Mouse (Mus musculus): ENCODE results near the gene Tmx4. TPM values are rescaled to one million over a fixed set of nuclear protein-coding genes. Genes with fewer than 3 reads are reported as not detected.

Tmx4 gene
- polyA plus RNA-seq, 1 experiment from 2014 or later: 142 TPM

DNA sequence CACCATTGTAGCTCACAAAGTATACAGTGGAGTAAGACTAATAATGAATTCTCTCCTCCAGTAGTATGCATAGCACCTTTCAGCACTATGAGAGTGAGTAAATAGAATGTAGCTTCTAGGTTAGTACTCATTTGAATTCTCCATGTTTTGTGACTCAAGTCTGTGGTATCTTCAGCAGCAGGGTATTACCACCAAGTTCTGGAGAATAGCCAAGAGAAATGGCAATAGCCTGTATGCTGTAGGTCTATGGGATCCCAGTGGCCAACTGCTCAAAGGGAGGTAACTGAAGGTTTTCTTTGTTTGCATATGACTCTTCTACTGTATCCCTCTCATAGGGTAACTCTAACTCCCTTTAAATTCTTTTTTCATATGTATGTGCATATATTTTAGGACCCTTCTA lies 39.0 kb downstream of the Tmx4 start:
- H3K4me1 ChIP-seq (replicated peaks; ENCODE audit: control insufficient read depth, insufficient read depth, low read length): no peaks in the 10 kb centered on the region
- no peak overlapping the region for H3K4me2 ChIP-seq (replicated peaks)
- H3K9me3 ChIP-seq (ENCODE audit: control insufficient read depth, low read length): no peaks in the 10 kb centered on the region
- no peak for ATAC-seq (ENCODE audit: low FRiP score)
- peaks cover 27% of the 10 kb centered on the region for H3K36me3 ChIP-seq (replicated peaks; ENCODE audit: control insufficient read depth, insufficient read depth)
- H3K27ac ChIP-seq: no peak overlapping the region
- no peak overlapping the region for H3K9ac ChIP-seq
- H3K4me3 ChIP-seq (replicated peaks; ENCODE audit: low read length): no peak overlapping the region
- H3K27me3 ChIP-seq (ENCODE audit: control insufficient read depth, insufficient read depth, low read length): no peaks in the 10 kb centered on the region
- no peak for DNase-seq (ENCODE audit: low spot score)

DNA sequence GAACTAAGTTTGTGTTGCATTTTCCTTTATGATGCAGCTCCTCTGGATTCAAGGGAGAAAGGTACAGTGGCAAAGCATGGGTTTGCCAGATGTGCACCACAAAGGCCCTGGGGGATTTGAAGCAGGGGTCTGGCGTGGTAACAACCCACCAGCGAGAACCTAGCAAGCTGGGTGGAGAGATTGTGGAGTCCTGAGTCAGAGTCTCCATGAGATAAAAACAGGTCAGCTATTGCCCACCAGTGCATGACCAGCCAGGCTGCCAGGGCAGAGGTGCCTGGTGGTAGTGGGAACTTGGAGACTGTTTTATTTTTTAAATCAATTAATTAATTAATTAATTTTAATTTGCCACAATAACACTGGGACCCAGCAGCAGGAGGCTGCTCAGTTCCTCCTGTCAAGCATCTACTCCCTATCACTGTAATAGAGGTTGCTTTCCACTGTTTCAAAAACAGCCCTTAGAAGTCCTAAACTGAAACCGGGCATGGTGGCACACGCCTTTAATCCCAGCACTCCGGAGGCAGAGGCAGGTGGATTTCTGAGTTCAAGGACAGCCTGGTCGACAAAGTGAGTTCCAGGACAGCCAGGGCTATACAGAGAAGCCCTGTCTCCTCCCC lies 52.8 kb downstream of the Tmx4 start:
- ATAC-seq (ENCODE audit: low FRiP score) (no peak), DNase-seq (ENCODE audit: low spot score) (no peak)
- Histone ChIP-seq H3K27ac (no peak overlapping the region), H3K9me3 (ENCODE audit: control insufficient read depth, low read length) (no peaks in the 10 kb centered on the region), H3K4me3 (replicated peaks; ENCODE audit: low read length) (no peak overlapping the region), H3K4me2 (replicated peaks) (no peak overlapping the region), H3K36me3 (replicated peaks; ENCODE audit: control insufficient read depth, insufficient read depth) (peaks cover 20% of the 10 kb centered on the region; the same call in 1 of the 2 replicates), H3K27me3 (ENCODE audit: control insufficient read depth, insufficient read depth, low read length) (no peaks in the 10 kb centered on the region), H3K4me1 (replicated peaks; ENCODE audit: control insufficient read depth, insufficient read depth, low read length) (no peaks in the 10 kb centered on the region), H3K9ac (no peak overlapping the region)
- 94% methylated on average over 6 of the region's 6 CpGs for WGBS

DNA sequence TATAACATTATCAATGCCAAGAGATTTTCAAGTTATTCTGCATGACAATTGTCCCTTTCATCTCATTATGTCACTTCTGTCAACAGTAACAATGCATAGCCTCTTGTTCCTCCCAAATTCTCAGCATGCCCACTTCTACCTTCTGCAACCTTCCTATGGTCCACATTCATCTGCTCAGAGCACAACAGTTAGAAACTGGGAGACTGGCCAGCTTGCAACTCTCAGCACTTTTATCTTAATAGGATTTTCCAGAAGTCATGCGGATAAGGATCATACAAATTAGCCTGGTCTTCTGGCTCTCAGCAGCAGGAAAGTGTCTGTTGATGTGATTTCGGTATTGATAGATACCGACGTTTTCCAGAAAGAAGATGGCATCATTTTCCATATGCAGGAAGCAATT lies 58.7 kb downstream of the Tmx4 start:
- no peak overlapping the region for H3K4me2 ChIP-seq (replicated peaks)
- DNase-seq (ENCODE audit: low spot score): no peak
- ATAC-seq (ENCODE audit: low FRiP score): no peak
- no peaks in the 10 kb centered on the region for H3K27me3 ChIP-seq (ENCODE audit: control insufficient read depth, insufficient read depth, low read length)
- no peak overlapping the region for H3K9ac ChIP-seq
- H3K4me1 ChIP-seq (replicated peaks; ENCODE audit: control insufficient read depth, insufficient read depth, low read length): no peaks in the 10 kb centered on the region
- H3K9me3 ChIP-seq (ENCODE audit: control insufficient read depth, low read length): no peaks in the 10 kb centered on the region
- H3K27ac ChIP-seq: no peak overlapping the region
- no peaks in the 10 kb centered on the region for H3K36me3 ChIP-seq (replicated peaks; ENCODE audit: control insufficient read depth, insufficient read depth)
- no peak overlapping the region for H3K4me3 ChIP-seq (replicated peaks; ENCODE audit: low read length)
- WGBS: 50% methylated on average over 4 of the region's 4 CpGs

DNA sequence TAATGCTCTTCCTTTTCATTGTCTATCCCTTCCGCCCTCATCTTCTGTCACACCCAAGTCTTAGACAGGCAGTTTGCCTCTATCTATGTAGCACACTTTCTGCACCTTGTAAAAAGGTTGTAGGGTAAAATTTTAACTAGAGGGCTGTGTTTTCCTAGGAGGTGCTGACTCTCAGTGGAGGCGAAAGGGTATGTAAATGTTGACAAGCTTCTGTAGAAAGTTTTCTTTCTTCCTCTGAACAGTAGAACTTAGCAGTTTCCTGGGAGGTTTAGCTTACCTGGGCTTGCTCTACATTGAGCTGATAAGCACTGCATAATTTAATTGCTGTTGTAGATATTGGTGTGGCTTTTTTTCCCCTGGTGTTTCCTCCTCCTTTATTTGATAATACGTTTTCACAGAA lies 84.5 kb downstream of the Tmx4 start:
- H3K4me3 ChIP-seq (replicated peaks; ENCODE audit: low read length): no peak overlapping the region
- no peak overlapping the region for H3K9ac ChIP-seq
- H3K4me1 ChIP-seq (replicated peaks; ENCODE audit: control insufficient read depth, insufficient read depth, low read length): no peaks in the 10 kb centered on the region
- no peaks in the 10 kb centered on the region for H3K36me3 ChIP-seq (replicated peaks; ENCODE audit: control insufficient read depth, insufficient read depth)
- WGBS: 90% methylated on average over 3 of the region's 3 CpGs
- ATAC-seq (ENCODE audit: low FRiP score): no peak
- 0 out of 2 replicates have a peak, but pooled peaks cover 3% of the 10 kb centered on the region for H3K9me3 ChIP-seq (ENCODE audit: control insufficient read depth, low read length)
- no peak overlapping the region for H3K4me2 ChIP-seq (replicated peaks)
- no peaks in the 10 kb centered on the region for H3K27me3 ChIP-seq (ENCODE audit: control insufficient read depth, insufficient read depth, low read length)
- no peak for DNase-seq (ENCODE audit: low spot score)
- no peak overlapping the region for H3K27ac ChIP-seq

DNA sequence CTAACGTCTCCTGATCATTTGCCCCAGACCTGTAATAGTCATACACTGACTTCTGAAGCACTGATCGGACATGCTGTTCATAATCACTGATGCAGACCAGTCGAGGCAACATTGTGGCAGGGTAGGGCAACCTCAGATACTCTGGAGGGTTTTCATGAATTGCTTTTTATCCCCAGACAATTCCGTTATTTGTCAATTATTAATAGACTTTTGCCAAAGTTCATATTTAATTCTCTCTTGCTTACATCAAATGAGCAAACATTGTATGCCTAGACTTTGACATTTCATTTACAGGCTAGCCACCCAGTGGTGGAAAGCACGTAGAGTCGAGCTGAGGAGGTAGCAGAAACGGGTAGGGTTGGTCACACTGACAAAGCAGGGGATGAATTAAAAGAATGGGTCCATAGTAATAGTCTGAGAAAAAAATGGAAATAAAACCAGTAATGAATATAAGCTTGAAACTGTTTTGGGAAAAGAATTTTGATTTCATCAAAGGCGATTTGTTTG lies 89.7 kb downstream of the Tmx4 start, which contains the start of gene Hao1:
Gene Hao1, minus strand, starts transcription at position 148 of the 507 bp plus-strand sequence.
- no peak within 1 kb of the TSS for H3K9ac ChIP-seq
- ATAC-seq (ENCODE audit: low FRiP score) (no peak), DNase-seq (ENCODE audit: low spot score) (no peak)
- no peaks in the 10 kb centered on the region for H3K27me3 ChIP-seq (ENCODE audit: control insufficient read depth, insufficient read depth, low read length)
- H3K4me3 ChIP-seq (replicated peaks; ENCODE audit: low read length): no peak within 1 kb of the TSS
- H3K36me3 ChIP-seq (replicated peaks; ENCODE audit: control insufficient read depth, insufficient read depth): no peaks in the 10 kb centered on the region
- WGBS: 86% methylated on average over 8 of the region's 8 CpGs
- no peak within 1 kb of the TSS for H3K27ac ChIP-seq
- H3K9me3 ChIP-seq (ENCODE audit: control insufficient read depth, low read length): no peaks in the 10 kb centered on the region
- no peaks in the 10 kb centered on the region for H3K4me1 ChIP-seq (replicated peaks; ENCODE audit: control insufficient read depth, insufficient read depth, low read length)
- no peak within 1 kb of the TSS for H3K4me2 ChIP-seq (replicated peaks)

DNA sequence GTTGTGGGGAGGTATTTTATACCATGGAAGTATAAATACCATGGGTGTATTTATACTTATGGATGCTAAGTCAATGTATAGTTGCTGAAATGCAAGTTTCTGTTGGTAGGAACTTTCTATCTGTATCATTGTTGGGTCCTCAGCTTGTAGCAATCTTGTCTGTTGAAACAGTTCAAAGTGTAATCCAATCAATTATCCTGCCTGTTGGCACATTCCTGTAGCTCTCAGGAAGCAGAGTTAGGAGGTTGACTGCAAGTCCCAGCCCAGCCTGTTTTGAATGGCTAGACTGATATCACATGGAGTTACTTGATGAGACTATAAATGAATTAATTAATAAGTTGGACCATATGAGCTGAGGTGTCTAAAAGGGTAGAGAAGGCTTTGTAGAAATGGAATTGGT lies 91.6 kb downstream of the Tmx4 start:
- H3K9ac ChIP-seq: no peak overlapping the region
- DNase-seq (ENCODE audit: low spot score) (no peak), ATAC-seq (ENCODE audit: low FRiP score) (no peak)
- no peaks in the 10 kb centered on the region for H3K36me3 ChIP-seq (replicated peaks; ENCODE audit: control insufficient read depth, insufficient read depth)
- no peaks in the 10 kb centered on the region for H3K9me3 ChIP-seq (ENCODE audit: control insufficient read depth, low read length)
- H3K27me3 ChIP-seq (ENCODE audit: control insufficient read depth, insufficient read depth, low read length): no peaks in the 10 kb centered on the region
- no peak overlapping the region for H3K4me2 ChIP-seq (replicated peaks)
- H3K4me3 ChIP-seq (replicated peaks; ENCODE audit: low read length): no peak overlapping the region
- H3K4me1 ChIP-seq (replicated peaks; ENCODE audit: control insufficient read depth, insufficient read depth, low read length): no peaks in the 10 kb centered on the region
- no peak overlapping the region for H3K27ac ChIP-seq

DNA sequence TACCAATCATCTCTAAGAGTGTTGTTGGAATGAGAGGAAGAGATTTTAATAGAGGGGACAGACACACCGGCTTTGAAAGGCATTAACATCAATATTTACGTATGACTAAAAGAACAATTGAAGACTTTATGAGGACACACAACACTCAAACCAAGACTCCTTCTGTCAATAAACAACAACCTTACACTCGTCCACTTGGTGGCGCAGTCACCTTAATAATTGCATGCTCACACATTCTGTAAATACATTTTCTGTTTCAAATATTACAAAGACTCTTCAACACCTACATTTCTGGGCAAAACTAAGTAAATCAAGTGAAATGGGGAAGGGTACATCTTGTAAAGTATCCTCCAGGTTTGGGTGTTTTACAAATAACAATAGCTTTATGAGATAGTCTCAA lies 94.2 kb downstream of the Tmx4 start:
- H3K9ac ChIP-seq: no peak overlapping the region
- H3K4me1 ChIP-seq (replicated peaks; ENCODE audit: control insufficient read depth, insufficient read depth, low read length): no peaks in the 10 kb centered on the region
- no peaks in the 10 kb centered on the region for H3K27me3 ChIP-seq (ENCODE audit: control insufficient read depth, insufficient read depth, low read length)
- DNase-seq (ENCODE audit: low spot score) (peak; percentile 81), ATAC-seq (ENCODE audit: low FRiP score) (no peak)
- 30% methylated on average over 4 of the region's 4 CpGs for WGBS
- no peak overlapping the region for H3K4me2 ChIP-seq (replicated peaks)
- H3K4me3 ChIP-seq (replicated peaks; ENCODE audit: low read length): no peak overlapping the region
- H3K9me3 ChIP-seq (ENCODE audit: control insufficient read depth, low read length): no peaks in the 10 kb centered on the region
- H3K27ac ChIP-seq: no peak overlapping the region
- H3K36me3 ChIP-seq (replicated peaks; ENCODE audit: control insufficient read depth, insufficient read depth): no peaks in the 10 kb centered on the region

DNA sequence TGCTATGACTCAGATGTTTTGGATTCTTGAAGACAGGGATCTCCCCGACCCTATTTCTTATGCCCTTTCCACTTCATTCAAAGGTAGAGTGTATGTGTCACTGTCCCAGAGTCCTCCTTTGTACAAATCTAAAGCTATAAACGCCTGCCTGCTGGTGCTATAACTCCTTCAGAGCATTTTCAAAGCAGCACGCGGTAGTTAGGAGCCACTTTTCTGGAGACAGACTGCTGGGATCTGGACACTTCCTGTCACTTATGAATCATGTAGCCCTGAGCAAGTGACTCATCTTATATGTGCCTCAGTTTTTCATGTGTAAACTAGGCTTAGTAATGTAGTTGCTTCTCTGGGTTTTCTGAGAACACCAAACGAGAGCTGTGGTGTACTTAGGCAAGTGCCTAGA lies 98.8 kb downstream of the Tmx4 start:
- no peaks in the 10 kb centered on the region for H3K9me3 ChIP-seq (ENCODE audit: control insufficient read depth, low read length)
- ATAC-seq (ENCODE audit: low FRiP score) (no peak), DNase-seq (ENCODE audit: low spot score) (no peak)
- WGBS: 75% methylated on average over 5 of the region's 5 CpGs
- no peak overlapping the region for H3K4me2 ChIP-seq (replicated peaks)
- H3K9ac ChIP-seq: no peak overlapping the region
- no peaks in the 10 kb centered on the region for H3K36me3 ChIP-seq (replicated peaks; ENCODE audit: control insufficient read depth, insufficient read depth)
- no peaks in the 10 kb centered on the region for H3K27me3 ChIP-seq (ENCODE audit: control insufficient read depth, insufficient read depth, low read length)
- no peak overlapping the region for H3K27ac ChIP-seq
- no peak overlapping the region for H3K4me3 ChIP-seq (replicated peaks; ENCODE audit: low read length)
- no peaks in the 10 kb centered on the region for H3K4me1 ChIP-seq (replicated peaks; ENCODE audit: control insufficient read depth, insufficient read depth, low read length)

DNA sequence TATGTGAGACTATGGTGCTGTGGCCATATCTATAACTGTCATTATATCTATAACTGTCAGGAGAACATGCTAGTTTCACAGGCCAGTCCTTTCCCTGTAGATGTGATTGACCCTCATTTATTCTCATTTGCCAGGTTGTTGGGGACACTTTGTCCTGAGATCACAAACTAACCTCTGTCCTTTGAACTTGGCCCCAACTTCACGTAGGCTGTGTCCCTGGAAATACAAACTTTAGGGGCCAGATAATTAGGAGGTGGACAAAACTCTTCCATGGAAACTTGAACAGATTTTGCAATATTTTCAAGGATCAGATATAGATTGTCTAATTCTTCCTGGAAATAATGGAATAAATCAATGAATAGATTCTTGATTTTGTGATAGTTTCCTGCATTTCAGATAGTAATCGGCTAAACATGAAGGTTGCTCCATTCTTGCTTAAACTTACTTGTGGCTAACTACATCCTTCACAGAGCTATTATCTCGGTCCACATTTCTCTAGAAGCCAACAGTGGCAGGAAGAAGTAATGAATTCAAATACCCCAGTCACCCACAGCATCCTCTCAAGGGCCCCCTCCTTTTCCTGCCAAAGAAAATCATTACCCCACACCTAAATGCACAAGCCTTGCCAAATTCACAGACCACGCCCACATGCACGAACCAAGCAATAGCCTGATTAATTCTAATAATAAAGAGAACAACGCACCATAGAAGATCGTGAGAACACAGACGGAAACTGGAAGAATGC lies 99.5 kb downstream of the Tmx4 start:
- no peaks in the 10 kb centered on the region for H3K27me3 ChIP-seq (ENCODE audit: control insufficient read depth, insufficient read depth, low read length)
- H3K4me1 ChIP-seq (replicated peaks; ENCODE audit: control insufficient read depth, insufficient read depth, low read length): no peaks in the 10 kb centered on the region
- DNase-seq (ENCODE audit: low spot score): no peak
- no peak for ATAC-seq (ENCODE audit: low FRiP score)
- no peak overlapping the region for H3K4me3 ChIP-seq (replicated peaks; ENCODE audit: low read length)
- H3K36me3 ChIP-seq (replicated peaks; ENCODE audit: control insufficient read depth, insufficient read depth): no peaks in the 10 kb centered on the region
- H3K27ac ChIP-seq: no peak overlapping the region
- WGBS: 74% methylated on average over 8 of the region's 8 CpGs
- no peak overlapping the region for H3K4me2 ChIP-seq (replicated peaks)
- no peak overlapping the region for H3K9ac ChIP-seq
- H3K9me3 ChIP-seq (ENCODE audit: control insufficient read depth, low read length): no peaks in the 10 kb centered on the region
